Mouse (Mus musculus): ENCODE results near the gene Tas2r118. TPM values are rescaled to one million over a fixed set of nuclear protein-coding genes. Genes with fewer than 3 reads are reported as not detected.

Tas2r118 gene
- polyA plus RNA-seq (2015; fragmentation: Nextera tagmentation; extraction: Ambion mirVana) = not detected in 2 replicates

DNA sequence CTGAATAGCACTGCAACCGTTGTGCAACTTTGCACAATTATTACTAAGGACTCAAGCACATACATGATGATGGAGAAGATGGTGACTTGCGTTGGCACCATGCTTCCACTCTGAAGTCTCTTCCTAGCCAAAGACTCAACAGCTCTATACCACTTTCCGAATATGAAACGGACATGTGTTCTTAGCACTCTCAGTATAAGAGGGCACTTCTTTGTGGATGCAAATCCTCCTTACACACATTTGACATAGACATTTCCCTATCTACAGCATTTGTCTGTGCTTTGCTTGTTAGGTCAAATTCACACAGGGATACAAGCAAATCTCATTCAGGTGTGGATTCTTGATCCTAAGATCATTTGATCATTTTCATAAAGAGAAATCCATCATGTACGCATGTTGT lies at the start of gene Tas2r118:
TSS of gene Tas2r118 (minus strand) at position 101 of the 400 bp plus-strand sequence.
- Histone ChIP-seq H3K9ac (no peak within 1 kb of the TSS), H3K36me3 (replicated peaks) (no peaks in the 10 kb centered on the region), H3K4me2 (no peak within 1 kb of the TSS), H3K4me3 (replicated peaks) (no peak within 1 kb of the TSS), H3K9me3 (replicated peaks) (no peaks in the 10 kb centered on the region), H3K27ac (replicated peaks) (no peak within 1 kb of the TSS), H3K27me3 (no peaks in the 10 kb centered on the region), H3K4me1 (replicated peaks) (no peaks in the 10 kb centered on the region)
- 68% methylated on average over 5 of the region's 5 CpGs for WGBS (ENCODE audit: insufficient replicate concordance)
- no peak for ATAC-seq (ENCODE audit: insufficient read depth)

GRCm38 (mm10) chr6:24018320-24018719 lies 48.5 kb upstream of the Tas2r118 start:
- no peak overlapping the region for H3K9ac ChIP-seq
- WGBS (ENCODE audit: insufficient replicate concordance) = 41% methylated on average over 5 of the region's 5 CpGs
- H3K27ac ChIP-seq (replicated peaks) = no peak overlapping the region
- H3K4me2 ChIP-seq = no peak overlapping the region
- H3K4me1 ChIP-seq (replicated peaks) = no peaks in the 10 kb centered on the region
- no peak for ATAC-seq (ENCODE audit: insufficient read depth)
- no peaks in the 10 kb centered on the region for H3K27me3 ChIP-seq
- no peak overlapping the region for H3K4me3 ChIP-seq (replicated peaks)
- H3K9me3 ChIP-seq (replicated peaks) = no peaks in the 10 kb centered on the region
- no peaks in the 10 kb centered on the region for H3K36me3 ChIP-seq (replicated peaks)

DNA sequence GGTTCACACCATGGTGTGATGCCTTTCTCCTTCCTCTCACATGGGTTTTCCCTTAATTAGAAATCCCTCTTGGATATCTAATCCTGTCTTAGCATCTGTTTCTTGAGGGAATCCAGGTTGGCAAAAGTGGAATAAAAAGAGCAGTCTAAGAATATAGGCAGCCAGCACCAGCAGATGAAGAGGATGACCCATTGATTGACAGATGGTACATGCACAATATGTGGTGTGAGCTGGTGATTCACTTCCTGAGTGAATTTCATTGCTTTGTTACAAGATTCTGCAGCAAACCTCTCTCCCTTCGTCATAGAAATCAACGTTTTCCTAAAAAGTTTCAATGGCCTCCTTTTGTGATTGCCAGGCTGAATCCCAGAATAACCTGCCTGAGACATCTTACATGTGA lies 23.4 kb upstream of the Tas2r118 start:
- Histone ChIP-seq H3K27me3 (no peaks in the 10 kb centered on the region), H3K36me3 (replicated peaks) (no peaks in the 10 kb centered on the region), H3K4me3 (replicated peaks) (no peak overlapping the region), H3K4me1 (replicated peaks) (no peaks in the 10 kb centered on the region), H3K9me3 (replicated peaks) (no peaks in the 10 kb centered on the region), H3K9ac (no peak overlapping the region), H3K27ac (replicated peaks) (no peak overlapping the region), H3K4me2 (no peak overlapping the region)
- no peak for ATAC-seq (ENCODE audit: insufficient read depth)
- 50% methylated on average over 2 of the region's 2 CpGs for WGBS (ENCODE audit: insufficient replicate concordance)

DNA sequence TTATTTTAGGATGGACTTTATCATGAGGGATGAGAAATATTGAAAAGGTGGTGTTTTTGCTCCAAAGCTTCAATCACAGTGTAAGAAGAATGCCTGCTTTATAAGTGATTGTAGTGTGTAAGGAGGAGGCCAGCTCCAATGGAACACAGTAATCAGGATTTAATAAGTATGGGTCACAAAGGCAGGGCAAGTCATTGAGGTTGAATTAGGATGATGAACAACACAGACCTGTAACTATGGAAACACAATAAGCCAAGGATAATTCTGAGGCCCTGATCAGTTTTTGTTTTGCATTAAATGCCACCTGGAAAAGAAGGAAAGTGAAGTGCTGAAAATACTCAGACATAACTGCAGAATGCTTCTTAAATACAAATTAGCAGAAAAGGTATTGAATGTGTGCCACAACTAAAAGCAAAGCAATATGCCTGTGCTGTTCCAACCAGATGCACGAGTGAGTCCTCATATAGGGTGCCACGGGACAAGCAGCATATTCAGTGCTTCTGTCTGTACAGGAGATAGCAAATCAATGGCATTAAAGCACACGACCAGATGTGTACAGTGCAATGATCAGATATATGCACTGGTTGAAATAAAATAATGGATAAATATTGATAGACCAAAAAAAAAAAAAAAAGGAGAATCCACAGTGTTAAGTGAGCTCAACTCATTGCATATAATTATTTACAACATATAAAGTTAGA lies 21.0 kb upstream of the Tas2r118 start:
- H3K27me3 ChIP-seq = no peaks in the 10 kb centered on the region
- no peak overlapping the region for H3K27ac ChIP-seq (replicated peaks)
- no peak overlapping the region for H3K4me2 ChIP-seq
- no peak overlapping the region for H3K4me3 ChIP-seq (replicated peaks)
- H3K4me1 ChIP-seq (replicated peaks) = no peaks in the 10 kb centered on the region
- H3K36me3 ChIP-seq (replicated peaks) = no peaks in the 10 kb centered on the region
- 44% methylated on average over 3 of the region's 3 CpGs for WGBS (ENCODE audit: insufficient replicate concordance)
- ATAC-seq (ENCODE audit: insufficient read depth) = no peak
- no peak overlapping the region for H3K9ac ChIP-seq
- no peaks in the 10 kb centered on the region for H3K9me3 ChIP-seq (replicated peaks)

- no peak for ATAC-seq (ENCODE audit: insufficient read depth)
- no peaks in the 10 kb centered on the region for H3K36me3 ChIP-seq (replicated peaks)
- H3K4me3 ChIP-seq (replicated peaks) = no peak overlapping the region
- WGBS (ENCODE audit: insufficient replicate concordance) = 60% methylated on average over 1 of the region's 1 CpGs
- no peaks in the 10 kb centered on the region for H3K9me3 ChIP-seq (replicated peaks)
- H3K9ac ChIP-seq = no peak overlapping the region
- no peak overlapping the region for H3K27ac ChIP-seq (replicated peaks)
- no peaks in the 10 kb centered on the region for H3K4me1 ChIP-seq (replicated peaks)
- no peak overlapping the region for H3K4me2 ChIP-seq
- no peaks in the 10 kb centered on the region for H3K27me3 ChIP-seq
These were observed 16.4 kb upstream of the Tas2r118 start for GRCm38 (mm10) chr6:23986293-23986692.

DNA sequence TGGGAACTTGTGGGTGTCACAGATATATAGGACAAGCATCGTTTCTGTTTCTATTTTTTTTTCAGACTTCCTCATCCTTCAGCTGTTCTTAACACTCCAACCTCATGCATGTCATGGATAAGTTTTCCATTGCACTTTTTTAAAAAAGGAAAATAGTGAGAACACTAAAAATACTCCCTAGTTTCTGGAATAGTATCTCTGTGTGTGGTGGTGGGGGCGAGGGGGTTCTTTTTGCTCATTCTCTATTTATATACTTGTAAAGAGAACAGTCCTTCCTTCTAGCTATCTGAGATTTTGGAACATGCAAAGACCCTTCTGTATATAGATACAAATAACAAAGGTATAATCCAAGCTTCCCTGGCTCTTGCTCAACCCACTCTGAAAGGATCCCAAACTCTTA lies 2.9 kb downstream of the Tas2r118 start:
- Histone ChIP-seq H3K27ac (replicated peaks) (no peak overlapping the region), H3K4me1 (replicated peaks) (no peaks in the 10 kb centered on the region), H3K27me3 (no peaks in the 10 kb centered on the region), H3K9ac (no peak overlapping the region), H3K4me2 (no peak overlapping the region), H3K9me3 (replicated peaks) (no peaks in the 10 kb centered on the region), H3K4me3 (replicated peaks) (no peak overlapping the region), H3K36me3 (replicated peaks) (no peaks in the 10 kb centered on the region)
- ATAC-seq (ENCODE audit: insufficient read depth) = no peak
- whole genome bisulfite sequencing (ENCODE audit: insufficient replicate concordance) = 45% methylated on average over 2 of the region's 2 CpGs

DNA sequence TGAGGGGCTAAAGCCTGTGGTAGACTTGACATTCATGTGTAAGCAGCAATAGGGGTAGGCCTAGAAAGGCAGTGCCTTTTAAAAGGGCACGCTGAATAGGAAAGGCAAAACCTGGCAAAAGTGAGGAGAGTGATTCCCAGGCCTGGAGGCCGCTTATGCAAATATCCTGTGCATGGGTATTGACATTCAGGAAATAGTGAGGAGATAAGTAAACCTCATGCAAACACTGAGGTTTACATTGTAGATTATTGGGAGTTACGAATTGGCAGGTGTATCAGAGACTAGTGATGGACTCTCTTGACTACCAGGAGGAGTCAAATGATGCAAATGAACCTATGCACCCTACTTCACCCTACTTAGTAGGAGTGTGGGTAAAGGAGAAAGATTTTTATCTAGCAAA lies 3.9 kb downstream of the Tas2r118 start:
- no peak for ATAC-seq (ENCODE audit: insufficient read depth)
- no peak overlapping the region for H3K9ac ChIP-seq
- no peaks in the 10 kb centered on the region for H3K27me3 ChIP-seq
- no peaks in the 10 kb centered on the region for H3K36me3 ChIP-seq (replicated peaks)
- no peak overlapping the region for H3K4me2 ChIP-seq
- no peak overlapping the region for H3K27ac ChIP-seq (replicated peaks)
- H3K4me3 ChIP-seq (replicated peaks) = no peak overlapping the region
- no peaks in the 10 kb centered on the region for H3K9me3 ChIP-seq (replicated peaks)
- no peaks in the 10 kb centered on the region for H3K4me1 ChIP-seq (replicated peaks)
- WGBS (ENCODE audit: insufficient replicate concordance) = 31% methylated on average over 3 of the region's 3 CpGs

DNA sequence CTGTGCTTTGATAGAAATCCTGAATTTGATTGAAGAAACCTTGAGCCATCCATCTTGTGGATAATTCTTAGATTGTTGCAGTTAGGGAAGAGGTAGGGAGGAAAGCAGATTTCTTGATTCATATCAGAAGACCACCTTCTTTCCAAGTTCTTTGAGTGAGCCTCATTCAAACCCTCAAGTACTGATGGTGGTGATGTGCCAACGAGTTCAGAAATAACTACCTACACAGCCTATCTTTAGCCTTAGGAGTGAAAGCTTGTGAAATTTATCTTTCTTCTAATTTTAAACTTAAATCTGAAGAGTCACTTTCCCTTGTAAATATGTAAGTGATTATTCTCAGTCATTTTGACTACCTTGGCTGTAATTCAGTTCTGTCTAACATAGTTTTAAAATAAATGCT lies 6.1 kb downstream of the Tas2r118 start:
- H3K27me3 ChIP-seq = no peaks in the 10 kb centered on the region
- no peak overlapping the region for H3K27ac ChIP-seq (replicated peaks)

GRCm38 (mm10) chr6:23940776-23941175 lies 29.1 kb downstream of the Tas2r118 start:
- no peak overlapping the region for H3K4me3 ChIP-seq (replicated peaks)
- 49% methylated on average over 1 of the region's 1 CpGs for WGBS (ENCODE audit: insufficient replicate concordance)
- H3K4me2 ChIP-seq = no peak overlapping the region
- no peaks in the 10 kb centered on the region for H3K27me3 ChIP-seq
- H3K9ac ChIP-seq = no peak overlapping the region
- no peak for ATAC-seq (ENCODE audit: insufficient read depth)
- no peaks in the 10 kb centered on the region for H3K4me1 ChIP-seq (replicated peaks)
- no peaks in the 10 kb centered on the region for H3K9me3 ChIP-seq (replicated peaks)
- no peak overlapping the region for H3K27ac ChIP-seq (replicated peaks)
- no peaks in the 10 kb centered on the region for H3K36me3 ChIP-seq (replicated peaks)

More for the DNA sequence above, 6.1 kb downstream of the Tas2r118 start:
- Histone ChIP-seq H3K9ac (no peak overlapping the region), H3K36me3 (replicated peaks) (no peaks in the 10 kb centered on the region), H3K4me3 (replicated peaks) (no peak overlapping the region), H3K9me3 (replicated peaks) (no peaks in the 10 kb centered on the region), H3K4me2 (no peak overlapping the region), H3K4me1 (replicated peaks) (no peaks in the 10 kb centered on the region)
- 32% methylated on average over 1 of the region's 1 CpGs for WGBS (ENCODE audit: insufficient replicate concordance)
- ATAC-seq (ENCODE audit: insufficient read depth) = no peak

DNA sequence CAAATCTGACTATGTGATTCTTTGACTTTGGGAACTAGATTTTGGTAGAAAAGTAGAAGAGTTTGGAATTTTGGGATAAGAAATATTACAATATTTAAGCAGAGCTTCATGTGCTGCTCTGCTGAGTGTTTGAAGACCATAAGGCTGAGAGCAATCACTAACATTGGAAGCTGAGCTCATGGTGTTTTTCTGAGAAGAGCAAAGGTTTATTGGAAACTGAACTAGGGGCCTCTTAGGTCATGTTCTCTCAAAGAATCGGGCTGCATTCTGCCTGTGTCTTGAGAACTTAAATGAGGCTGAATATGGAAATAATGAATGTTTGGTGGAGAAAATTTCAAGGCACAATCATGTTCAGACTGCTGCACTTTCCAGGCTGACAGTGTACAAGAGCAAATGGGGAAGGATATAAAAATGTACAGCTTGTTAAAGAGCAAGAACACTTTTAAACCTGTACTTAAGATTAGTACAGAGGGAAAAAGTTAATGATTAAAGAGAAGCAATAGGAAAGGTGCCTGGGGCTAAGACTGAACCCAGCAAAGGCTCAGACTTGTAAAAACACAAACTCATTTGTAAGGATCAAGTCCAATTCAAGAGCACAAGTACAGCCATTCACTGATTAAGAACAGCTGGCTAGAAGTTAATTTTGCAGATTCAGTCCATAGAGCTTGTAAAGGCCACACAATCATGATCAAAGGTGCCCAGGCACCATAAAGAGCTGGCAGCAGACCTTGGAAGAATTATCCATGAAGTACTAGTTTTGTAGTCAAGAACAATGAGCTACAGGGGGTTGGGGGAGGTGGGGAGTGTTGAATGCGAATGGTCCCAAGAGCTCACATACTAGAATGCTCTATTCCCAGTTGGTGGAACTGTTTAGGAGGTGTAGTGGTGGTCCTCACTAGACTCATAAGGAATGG lies 31.0 kb downstream of the Tas2r118 start:
- no peaks in the 10 kb centered on the region for H3K4me1 ChIP-seq (replicated peaks)
- no peaks in the 10 kb centered on the region for H3K9me3 ChIP-seq (replicated peaks)
- WGBS (ENCODE audit: insufficient replicate concordance) = 44% methylated on average over 2 of the region's 2 CpGs
- no peak overlapping the region for H3K4me3 ChIP-seq (replicated peaks)
- no peak overlapping the region for H3K9ac ChIP-seq
- no peak for ATAC-seq (ENCODE audit: insufficient read depth)
- no peak overlapping the region for H3K27ac ChIP-seq (replicated peaks)
- no peak overlapping the region for H3K4me2 ChIP-seq
- no peaks in the 10 kb centered on the region for H3K27me3 ChIP-seq
- no peaks in the 10 kb centered on the region for H3K36me3 ChIP-seq (replicated peaks)

GRCm38 (mm10) chr6:23936414-23936813 lies 33.4 kb downstream of the Tas2r118 start:
- no peak overlapping the region for H3K4me3 ChIP-seq (replicated peaks)
- no peak for ATAC-seq (ENCODE audit: insufficient read depth)
- WGBS (ENCODE audit: insufficient replicate concordance) = 37% methylated on average over 4 of the region's 4 CpGs
- H3K27me3 ChIP-seq = no peaks in the 10 kb centered on the region
- no peaks in the 10 kb centered on the region for H3K4me1 ChIP-seq (replicated peaks)
- H3K9me3 ChIP-seq (replicated peaks) = no peaks in the 10 kb centered on the region
- no peak overlapping the region for H3K27ac ChIP-seq (replicated peaks)
- H3K36me3 ChIP-seq (replicated peaks) = no peaks in the 10 kb centered on the region
- H3K4me2 ChIP-seq = no peak overlapping the region
- H3K9ac ChIP-seq = no peak overlapping the region

All from liver, embryonic 15.5 days (tissue).